Mouse (Mus musculus) CH12.LX (cell line): ENCODE measurements around the gene Prickle4. TPM values are rescaled to one million over a fixed set of nuclear protein-coding genes. Genes with fewer than 3 reads are reported as not detected.

ENCODE experiments used
- DNase-seq: peaks from one replicate; pipeline ENCODE4 v3.0.0-alpha.2; 2013; ENCODE audit errors: extremely low read depth
- H3K27ac ChIP-seq: 2 replicates; pipeline ENCODE4 v1.5.1; 2012; ENCODE audit warnings: low read depth, mild to moderate bottlenecking, control low read depth, moderate library complexity; ENCODE audit not compliant: insufficient read depth
- H3K27me3 ChIP-seq: replicated peaks from 2 replicates; pipeline ENCODE3; 2012; ENCODE audit warnings: inconsistent platforms
- H3K36me3 ChIP-seq, 2 experiments: replicated peaks in 1 of 2; 2 replicates each; pipeline versions ENCODE3 to v1.6.1; 2012; ENCODE audit warnings: inconsistent platforms in 1 of 2, low read length in 1 of 2, mild to moderate bottlenecking in 1 of 2, mixed read lengths in 1 of 2, moderate library complexity in 1 of 2; ENCODE audit not compliant: control insufficient read depth in 1 of 2, insufficient read depth in 1 of 2
- H3K4me1 ChIP-seq, 2 experiments: 2 replicates each; pipeline ENCODE4 v1.6.1; 2012; ENCODE audit warnings: inconsistent platforms in 1 of 2, moderate library complexity in 1 of 2; ENCODE audit not compliant: insufficient read depth in 2 of 2, control insufficient read depth in 1 of 2
- H3K4me2 ChIP-seq: 2 replicates; pipeline ENCODE4 v1.6.1; 2012; ENCODE audit warnings: low read depth, mild to moderate bottlenecking, control low read depth; ENCODE audit not compliant: poor library complexity, insufficient read depth, severe bottlenecking
- H3K4me3 ChIP-seq, 3 experiments: fragments of 150-350 bp in 1 of 3; sonication (generic) in 1 of 3; replicated peaks in 1 of 3; 2 replicates each; pipeline versions ENCODE3 to v1.5.1; 2011 to 2012; ENCODE audit warnings: low read depth in 2 of 3, low read length in 2 of 3, mild to moderate bottlenecking in 2 of 3, moderate library complexity in 2 of 3, control low read depth in 1 of 3, improper control_type of control experiment in 1 of 3, inconsistent platforms in 1 of 3, mixed read lengths in 1 of 3; ENCODE audit not compliant: poor library complexity in 1 of 3
- H3K79me2 ChIP-seq: replicated peaks from 2 replicates; pipeline ENCODE4 v1.6.1; 2012; ENCODE audit warnings: mild to moderate bottlenecking, moderate library complexity; ENCODE audit not compliant: control insufficient read depth, poor library complexity, insufficient read depth, severe bottlenecking; ENCODE audit errors: extremely low read depth
- H3K9ac ChIP-seq: 2 replicates; pipeline ENCODE4 v1.6.1; 2012; ENCODE audit warnings: low read depth, mild to moderate bottlenecking, control low read depth, moderate library complexity; ENCODE audit not compliant: insufficient read depth
- H3K9me3 ChIP-seq: replicated peaks from 2 replicates; pipeline ENCODE3; 2012; ENCODE audit warnings: low read length, inconsistent platforms, mixed read lengths
- BHLHE40 ChIP-seq: IDR thresholded peaks from 2 replicates; pipeline ENCODE4 v1.6.1; 2011; ENCODE audit warnings: mild to moderate bottlenecking, low read depth, low read length, improper control_type of control experiment
- E2F4 ChIP-seq: IDR thresholded peaks from 2 replicates; pipeline ENCODE4 v1.6.1; 2011; ENCODE audit warnings: low read depth, low read length, improper control_type of control experiment; ENCODE audit not compliant: insufficient replicate concordance
- ELF1 ChIP-seq: IDR thresholded peaks from 2 replicates; pipeline ENCODE4 v1.6.1; 2014; ENCODE audit warnings: low read depth, mild to moderate bottlenecking, inconsistent platforms, low read length, improper control_type of control experiment
- KAT2A ChIP-seq: IDR thresholded peaks from 2 replicates; pipeline ENCODE4 v1.6.1; 2012; ENCODE audit warnings: low read length, improper control_type of control experiment, inconsistent platforms; ENCODE audit not compliant: insufficient replicate concordance
- MAFK ChIP-seq: IDR thresholded peaks from 2 replicates; pipeline ENCODE4 v1.6.1; 2011; ENCODE audit warnings: low read length, improper control_type of control experiment; ENCODE audit not compliant: insufficient replicate concordance
- MAZ ChIP-seq: IDR thresholded peaks from 2 replicates; pipeline ENCODE4 v1.6.1; 2012; ENCODE audit warnings: low read depth, mild to moderate bottlenecking, inconsistent platforms, low read length, improper control_type of control experiment, moderate library complexity
- NRF1 ChIP-seq: IDR thresholded peaks from 2 replicates; pipeline ENCODE4 v1.6.1; 2014; ENCODE audit warnings: low read depth, mild to moderate bottlenecking, inconsistent platforms, low read length, improper control_type of control experiment, moderate library complexity
- PAX5 ChIP-seq: IDR thresholded peaks from 2 replicates; pipeline ENCODE4 v1.6.1; 2012; ENCODE audit warnings: low read length, inconsistent platforms, mixed read lengths
- POLR2A ChIP-seq: IDR thresholded peaks from 2 replicates; pipeline ENCODE4 v1.6.1; 2011; ENCODE audit warnings: low read depth, mild to moderate bottlenecking, improper control_type of control experiment, low read length
- RAD21 ChIP-seq: IDR thresholded peaks from 2 replicates; pipeline ENCODE4 v1.6.1; 2011; ENCODE audit warnings: low read depth, mild to moderate bottlenecking, low read length, improper control_type of control experiment, moderate library complexity
- SIN3A ChIP-seq: IDR thresholded peaks from 2 replicates; pipeline ENCODE4 v1.6.1; 2012; ENCODE audit warnings: low read length, improper control_type of control experiment, inconsistent platforms
- SMC3 ChIP-seq: IDR thresholded peaks from 2 replicates; pipeline ENCODE4 v1.6.1; 2011; ENCODE audit warnings: low read depth, low read length, improper control_type of control experiment
- UBTF ChIP-seq: IDR thresholded peaks from 2 replicates; pipeline ENCODE4 v1.6.1; 2012; ENCODE audit warnings: low read depth, mild to moderate bottlenecking, inconsistent platforms, low read length, improper control_type of control experiment, moderate library complexity
- USF1 ChIP-seq: IDR thresholded peaks from 2 replicates; pipeline ENCODE4 v1.6.1; 2014; ENCODE audit warnings: low read depth, mild to moderate bottlenecking, inconsistent platforms, low read length, improper control_type of control experiment
- USF2 ChIP-seq: conservative IDR thresholded peaks from 2 replicates; pipeline ENCODE4 v1.6.1; 2011; ENCODE audit warnings: low read depth, low read length, improper control_type of control experiment
- ZC3H11A ChIP-seq: IDR thresholded peaks from 2 replicates; pipeline ENCODE4 v1.6.1; 2012; ENCODE audit warnings: low read depth, mild to moderate bottlenecking, inconsistent platforms, low read length, improper control_type of control experiment
- ZMIZ1 ChIP-seq: IDR thresholded peaks from 2 replicates; pipeline ENCODE4 v1.6.1; 2012; ENCODE audit warnings: low read depth, mild to moderate bottlenecking, inconsistent platforms, low read length, improper control_type of control experiment
- dilution Hi-C: fragments of 300-500 bp; cut with MboI; formaldehyde crosslinking; loops from 2 replicates; pipeline ENCODE4 v1.14.3; 2020; ENCODE audit warnings: low sequenced_read_pairs; ENCODE audit not compliant: extremely low pct_unique_long_range_greater_than_20kb, extremely low pct_ligation_motif_present
- in situ Hi-C: fragments of 300-500 bp; cut with MboI; formaldehyde crosslinking; loops from 3 replicates; pipeline ENCODE4 v1.14.3; 2019; ENCODE audit warnings: low sequenced_read_pairs, low pct_ligation_motif_present, low pct_unique_long_range_greater_than_20kb, mixed read lengths
- polyA plus RNA-seq: library from polyadenylated mRNA; unstranded; fragments of >175 nt; gene quantifications from 2 replicates; pipeline ENCODE4 v1.2.1, GENCODE M21; 2012; ENCODE audit warnings: low read depth; ENCODE audit not compliant: insufficient read length
- total RNA-seq, 2 experiments: library from RNA; depleted of rRNA; stranded (reverse); fragments of 300-350 nt in 1 of 2; fragments of >200 nt in 1 of 2; gene quantifications; 2 replicates each; pipeline ENCODE4 v1.2.3; 2012 to 2014

Prickle4 gene
- total and polyA plus RNA-seq, 3 experiments, result 0.29 to 0.30 TPM; not detected in 1

GRCm38 (mm10) chr17:47687409-47688343, 6.9 kb downstream of the Prickle4 start (continued):
- TF ChIP-seq KAT2A (peak; percentile 92; the same call in 1 of the 2 replicates), SIN3A (peak; percentile 93), ELF1 (peak; percentile 87), USF1 (no peak; the same call in 1 of the 2 replicates), SMC3 (no peak), NRF1 (peak; percentile 66), PAX5 (no peak), USF2 (no peak), RAD21 (no peak), UBTF (no peak), BHLHE40 (peak; percentile 81), MAFK (no peak), E2F4 (no peak), ZC3H11A (no peak)

- in situ Hi-C loops, result no loop called here
- peaks cover 10% of the 10 kb centered on the region for H3K79me2 ChIP-seq
- H3K27me3 ChIP-seq, result no peaks in the 10 kb centered on the region
- dilution Hi-C loops, result no loop called here
- H3K9me3 ChIP-seq, result no peaks in the 10 kb centered on the region
- no peak overlapping the region for H3K27ac ChIP-seq
- peaks cover 41 to 81% of the 10 kb centered on the region in 2 experiments for H3K36me3 ChIP-seq
- no peak for DNase-seq
- H3K4me1 ChIP-seq, result peaks cover 8 to 22% of the 10 kb centered on the region in 2 experiments
- H3K4me3 ChIP-seq, result no peak overlapping the region
- no peak overlapping the region for H3K4me2 ChIP-seq
- TF ChIP-seq POLR2A (no peak), MAZ (no peak)
- TF ChIP-seq, all 38 proteins: peak for 0
- H3K9ac ChIP-seq, result no peak overlapping the region
Observed at GRCm38 (mm10) chr17:47682836-47683235, 11.7 kb downstream of the Prickle4 start.

- in situ Hi-C loops (no loop called here), dilution Hi-C loops (no loop called here)
- H3K4me1 ChIP-seq, result peaks cover 5 to 20% of the 10 kb centered on the region in 2 experiments
- no peaks in the 10 kb centered on the region for H3K79me2 ChIP-seq
- TF ChIP-seq ZMIZ1, result no peak
- no peak overlapping the region for H3K27ac ChIP-seq
- H3K36me3 ChIP-seq, result peaks cover 28 to 74% of the 10 kb centered on the region in 2 experiments
- H3K27me3 ChIP-seq, result no peaks in the 10 kb centered on the region
- H3K9me3 ChIP-seq, result no peaks in the 10 kb centered on the region
- H3K4me3 ChIP-seq, result no peak overlapping the region
- H3K4me2 ChIP-seq, result no peak overlapping the region
- no peak overlapping the region for H3K9ac ChIP-seq
- DNase-seq, result no peak
Observed at GRCm38 (mm10) chr17:47678702-47679101, 15.8 kb downstream of the Prickle4 start.
